Mouse (Mus musculus): ENCODE measurements around the gene Soga1. TPM values are rescaled to one million over a fixed set of nuclear protein-coding genes. Genes with fewer than 3 reads are reported as not detected.

The Soga1 gene
- total RNA-seq, 2 experiments from 2014 or later = 36.9 to 39.8 TPM

- DNase-seq = no peak
These were observed 18.3 kb downstream of the Soga1 start for GRCm38 (mm10) chr2:157060557-157061305.

- DNase-seq = no peak
These were observed 19.0 kb downstream of the Soga1 start for GRCm38 (mm10) chr2:157060037-157060436.

- DNase-seq = no peak
These were observed 19.9 kb downstream of the Soga1 start for GRCm38 (mm10) chr2:157059166-157059565.

DNA sequence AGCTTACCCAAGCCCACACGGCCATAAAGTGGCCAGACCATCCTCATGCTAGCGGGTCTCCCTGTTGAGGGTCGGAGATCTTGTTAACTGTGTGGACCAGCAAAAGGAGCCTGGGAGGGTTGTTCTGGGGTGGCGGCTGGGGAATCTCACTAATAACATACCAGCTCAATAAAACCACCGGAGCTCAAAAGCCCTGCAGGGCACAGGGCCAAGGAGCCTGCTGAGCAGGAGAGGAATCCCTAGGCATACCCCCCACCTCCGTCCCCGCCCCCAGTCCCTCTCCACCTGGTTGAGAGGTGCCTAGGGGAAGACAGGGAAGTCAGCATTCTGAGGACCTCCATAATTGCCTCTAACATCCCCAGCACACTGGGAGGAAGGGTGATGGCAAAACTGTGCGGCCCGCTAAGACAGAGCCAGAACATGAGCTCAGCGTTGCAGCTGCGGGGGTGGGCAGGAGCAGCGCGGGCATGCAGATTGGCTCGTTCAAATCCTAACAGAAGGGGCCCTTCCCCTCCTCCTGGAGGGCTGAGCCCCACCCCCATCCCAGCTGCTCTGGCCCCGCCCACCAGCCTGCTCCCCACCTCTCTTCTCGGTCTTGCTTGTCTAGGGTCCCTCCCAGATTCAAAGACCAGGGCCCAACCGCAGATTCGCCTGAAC, 20.6 kb downstream of the Soga1 start:
- DNase-seq = peak; percentile 81

- DNase-seq = no peak
These were observed 21.3 kb downstream of the Soga1 start for GRCm38 (mm10) chr2:157057758-157058157.

GRCm38 (mm10) chr2:157057186-157057585, 21.9 kb downstream of the Soga1 start:
- no peak for DNase-seq

DNA sequence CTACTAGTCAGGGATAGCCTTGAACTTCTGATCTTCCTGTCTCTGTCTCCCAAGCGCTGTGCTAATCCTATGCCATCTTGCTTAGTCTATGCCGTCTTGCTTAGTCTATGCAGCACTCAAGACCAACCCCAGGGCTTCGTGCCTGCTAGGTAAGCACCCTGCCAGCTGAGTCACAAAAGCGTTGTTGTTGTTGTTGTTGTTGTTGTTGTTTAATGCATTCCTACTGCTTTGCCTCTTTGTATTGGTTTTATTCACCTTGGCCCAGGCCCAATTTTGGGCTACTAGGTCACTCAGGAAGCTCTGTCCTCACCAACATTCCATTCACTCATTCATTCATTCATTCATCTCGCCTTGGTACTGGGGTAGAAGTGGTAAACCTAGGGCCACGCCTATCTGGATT, 23.3 kb downstream of the Soga1 start:
- DNase-seq = no peak

DNA sequence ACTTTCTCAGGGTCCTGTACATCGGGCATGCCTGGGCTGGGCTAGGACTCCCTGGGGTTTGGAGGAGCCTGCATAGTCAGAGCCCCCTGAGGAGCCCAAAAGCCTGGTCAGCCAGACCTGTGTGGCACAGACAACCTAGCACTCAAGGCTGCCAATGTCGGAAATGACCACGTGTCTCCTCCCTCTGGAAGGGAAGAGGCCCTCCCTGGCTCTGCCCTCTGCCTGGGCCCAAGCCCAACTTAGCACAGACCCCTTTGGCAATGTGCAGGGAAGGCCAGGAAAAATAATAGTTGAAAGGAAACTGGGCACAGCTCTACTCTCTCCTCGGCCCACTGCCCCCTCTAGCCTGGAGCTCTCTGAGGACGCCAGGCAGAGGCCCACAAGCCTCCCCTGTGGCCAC, 24.2 kb downstream of the Soga1 start:
- peak; percentile 66 for DNase-seq

- peak; percentile 45 for DNase-seq
These were observed 24.8 kb downstream of the Soga1 start for GRCm38 (mm10) chr2:157054297-157054696.

GRCm38 (mm10) chr2:157053787-157054186, 25.3 kb downstream of the Soga1 start:
- DNase-seq = no peak

- DNase-seq = no peak
These were observed 25.9 kb downstream of the Soga1 start for GRCm38 (mm10) chr2:157053124-157053523.

GRCm38 (mm10) chr2:157052448-157052847, 26.6 kb downstream of the Soga1 start:
- no peak for DNase-seq

DNA sequence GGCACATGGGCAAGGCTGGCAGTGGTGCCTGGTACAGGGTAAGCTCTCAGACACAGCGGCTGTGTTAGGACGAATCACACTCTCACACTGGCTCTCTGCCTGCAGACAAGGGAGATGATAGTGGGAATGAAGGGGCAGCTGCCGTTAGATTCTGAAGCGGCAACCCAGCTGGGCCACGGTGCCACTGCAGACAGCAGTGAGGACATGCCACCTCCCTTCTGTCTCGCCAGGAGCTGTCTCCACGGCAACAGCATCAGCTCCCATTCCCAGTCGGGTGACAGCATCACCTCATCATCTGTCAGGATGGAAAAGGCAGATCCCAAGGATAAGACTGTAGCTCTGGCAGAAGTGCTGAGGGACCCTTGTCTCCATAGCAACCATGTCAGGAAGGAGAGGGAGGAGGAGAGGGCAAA, 29.2 kb downstream of the Soga1 start:
- no peak for DNase-seq

DNA sequence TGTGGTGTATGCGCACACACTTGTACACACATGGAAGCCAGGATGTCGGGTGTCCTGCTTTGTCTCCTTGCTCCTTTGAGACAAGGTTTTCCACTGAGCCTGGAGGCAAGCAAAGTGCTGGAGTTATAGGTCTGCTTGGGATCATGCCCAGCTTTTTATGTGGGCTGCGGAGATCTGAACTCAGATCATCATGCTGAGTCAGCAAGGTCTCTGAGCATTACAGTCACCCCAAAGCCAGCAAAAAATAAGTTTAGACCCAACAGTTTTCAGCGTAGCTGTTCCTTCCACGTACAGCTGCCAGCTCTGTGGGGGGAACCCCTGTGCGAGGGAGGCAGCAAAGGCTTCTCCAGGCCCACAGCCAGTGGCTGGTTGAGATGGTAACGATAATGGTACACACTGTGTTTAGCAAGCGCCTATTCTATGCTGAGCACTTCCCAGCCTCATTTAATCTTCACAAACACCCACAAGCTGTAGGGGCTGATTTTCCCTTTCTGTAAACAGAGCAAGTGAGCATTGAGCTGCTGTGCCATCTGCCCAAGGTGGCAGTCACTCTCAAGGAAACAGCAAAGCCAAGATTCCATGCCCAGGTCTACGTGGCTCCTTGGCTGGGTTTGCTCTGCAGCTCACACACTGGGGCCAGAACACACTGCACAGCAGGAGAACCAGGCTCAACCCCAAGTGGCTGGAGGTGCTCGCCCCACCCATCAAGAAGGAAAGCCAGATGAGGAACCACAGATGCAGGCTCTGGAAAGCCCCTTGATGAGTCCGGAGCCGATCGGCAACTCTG, 30.5 kb downstream of the Soga1 start:
- no peak for DNase-seq

DNA sequence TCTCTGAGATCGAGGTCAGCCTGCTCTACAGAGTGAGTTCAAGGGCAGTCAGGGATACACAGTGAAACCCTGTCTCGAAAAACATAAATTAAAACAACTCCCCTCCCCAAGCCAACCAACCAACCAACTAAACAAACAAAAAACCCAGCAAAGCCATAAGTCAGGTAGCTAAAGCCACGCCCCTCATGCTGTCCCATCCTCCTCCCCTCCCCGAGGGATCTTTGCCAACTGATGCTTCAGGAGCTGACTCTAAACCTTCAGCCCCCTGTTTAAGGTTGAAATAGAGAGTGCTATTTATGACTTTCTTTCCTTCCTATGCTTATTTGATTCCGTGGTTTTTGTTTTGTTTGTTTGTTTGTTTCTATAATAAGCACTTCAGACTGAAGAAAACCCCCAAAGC, 32.1 kb downstream of the Soga1 start:
- DNase-seq = no peak

DNA sequence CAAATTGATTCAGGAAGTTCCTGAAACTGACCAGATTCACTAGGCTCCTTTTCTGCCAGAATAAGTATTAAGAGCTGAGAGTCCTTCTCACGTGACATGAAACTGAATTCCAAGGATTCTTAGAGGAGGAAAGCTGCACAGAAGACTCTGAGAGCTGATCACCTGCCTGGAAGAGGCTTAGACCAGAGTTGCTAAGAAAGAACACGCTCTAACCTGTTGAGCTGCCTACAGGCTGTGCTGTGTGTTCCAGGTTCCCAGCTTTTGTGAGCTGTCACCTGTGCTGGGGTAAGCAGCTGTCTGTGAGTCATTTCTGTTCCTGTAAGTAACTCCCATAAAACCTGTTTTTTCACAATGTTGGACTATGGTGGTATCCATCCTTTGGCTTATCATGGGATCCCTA, 33.1 kb downstream of the Soga1 start:
- no peak for DNase-seq

DNA sequence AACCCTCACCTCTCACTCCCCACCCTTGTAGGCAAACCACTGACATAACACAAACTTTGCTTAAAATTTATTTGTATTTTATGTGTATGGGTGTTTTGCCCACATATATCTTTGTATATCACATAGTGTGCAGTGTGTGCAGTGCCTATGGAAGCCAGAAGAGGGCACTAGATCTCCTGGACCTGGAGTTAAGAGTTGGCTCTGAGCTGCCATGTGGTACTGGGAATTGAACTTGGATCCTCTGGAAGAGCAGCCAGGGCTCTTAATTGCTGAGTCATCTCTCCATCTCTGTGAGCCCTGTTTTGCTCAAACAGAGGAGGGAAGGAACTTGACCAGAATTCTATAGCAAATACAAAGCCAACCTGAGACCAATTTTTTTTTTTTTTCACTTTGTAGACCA, 35.1 kb downstream of the Soga1 start:
- DNase-seq = no peak

- no peak for DNase-seq
These were observed 35.5 kb downstream of the Soga1 start for GRCm38 (mm10) chr2:157043556-157043955.

DNA sequence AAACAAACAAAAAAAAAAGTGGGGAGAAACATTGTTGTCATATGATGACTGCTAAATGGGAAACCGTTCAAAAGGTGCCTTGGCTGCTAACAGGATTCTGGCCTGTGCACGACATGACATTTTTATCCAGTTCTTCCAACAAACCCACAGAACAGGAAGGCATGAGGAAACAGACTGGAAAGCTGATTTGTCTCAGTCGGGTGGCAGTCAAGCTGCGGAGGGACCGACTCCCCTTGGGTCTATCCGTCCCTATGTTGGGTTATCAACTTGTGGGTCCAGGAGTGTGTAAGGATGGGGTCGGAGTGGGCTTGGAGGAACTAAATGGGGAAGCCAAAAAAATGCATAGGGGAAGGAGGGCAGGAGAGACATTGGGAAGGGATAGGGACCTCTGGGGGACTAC, 37.6 kb downstream of the Soga1 start:
- DNase-seq = no peak

- DNase-seq = no peak
These were observed 38.4 kb downstream of the Soga1 start for GRCm38 (mm10) chr2:157040649-157041046.

DNA sequence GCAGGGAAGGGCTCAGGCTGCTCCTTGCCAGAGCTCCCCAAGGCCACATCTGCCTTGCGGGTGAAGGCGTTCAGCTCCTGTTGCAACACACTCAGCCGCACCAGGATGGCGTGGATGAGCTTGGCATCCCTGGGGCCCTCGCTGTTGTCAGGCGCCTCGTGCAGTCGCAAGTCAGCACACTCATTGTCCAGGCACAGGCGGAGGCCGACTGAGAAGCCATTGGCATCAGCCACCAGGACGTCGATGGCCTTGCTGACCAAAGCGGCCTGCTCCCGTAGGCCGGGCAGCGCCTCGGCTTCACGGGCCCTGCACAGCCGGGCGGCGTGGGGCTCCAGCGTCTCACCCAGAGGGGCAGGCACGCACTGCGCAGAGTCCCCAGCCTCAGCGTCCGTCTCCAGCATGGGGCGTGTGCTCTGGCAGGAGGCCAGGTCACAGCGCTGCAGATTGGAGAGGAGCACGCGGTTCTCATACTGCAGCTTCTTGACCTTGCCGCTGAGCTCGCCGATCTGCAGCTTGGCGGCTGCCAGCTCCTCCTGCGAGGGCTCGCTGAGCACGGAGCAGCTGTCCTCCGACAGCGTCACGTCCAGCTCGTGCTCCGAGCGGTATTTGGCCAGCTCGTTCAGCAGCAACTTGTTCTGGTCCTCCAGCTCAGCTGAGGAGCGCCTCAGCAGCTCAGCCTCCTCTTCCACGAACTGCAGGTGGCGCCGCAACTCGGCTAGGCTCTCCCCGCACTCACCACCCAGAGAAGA, 39.0 kb downstream of the Soga1 start:
- peak; percentile 45 for DNase-seq

DNA sequence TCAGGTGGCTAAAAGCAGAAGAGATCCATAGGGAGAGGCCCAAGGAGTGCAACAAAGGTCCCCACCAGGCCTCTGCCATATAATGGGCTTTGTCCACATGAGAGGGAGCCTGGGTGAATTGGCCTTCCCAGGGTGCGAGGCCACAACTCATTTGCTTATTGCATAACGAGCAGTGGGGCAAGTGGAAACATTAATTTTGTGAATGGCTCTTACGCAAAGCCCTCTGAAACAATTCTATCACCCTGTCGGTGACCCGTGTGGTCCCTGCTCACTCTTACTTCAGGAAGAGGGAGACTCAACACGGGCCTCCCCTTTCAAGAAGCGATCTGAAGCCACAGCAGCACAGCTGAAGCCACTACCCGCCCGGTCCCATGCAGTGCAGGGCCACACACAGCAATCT, 41.8 kb downstream of the Soga1 start:
- no peak for DNase-seq

GRCm38 (mm10) chr2:157036400-157036799, 42.7 kb downstream of the Soga1 start:
- no peak for DNase-seq
